Mouse (Mus musculus): ENCODE data around the gene Foxd3.

The Foxd3 gene

GRCm38 (mm10) chr4:99657831-99658470 is 1.9 kb downstream of the Foxd3 start:
- DNase-seq (ENCODE audit: low spot score) = no peak

DNA sequence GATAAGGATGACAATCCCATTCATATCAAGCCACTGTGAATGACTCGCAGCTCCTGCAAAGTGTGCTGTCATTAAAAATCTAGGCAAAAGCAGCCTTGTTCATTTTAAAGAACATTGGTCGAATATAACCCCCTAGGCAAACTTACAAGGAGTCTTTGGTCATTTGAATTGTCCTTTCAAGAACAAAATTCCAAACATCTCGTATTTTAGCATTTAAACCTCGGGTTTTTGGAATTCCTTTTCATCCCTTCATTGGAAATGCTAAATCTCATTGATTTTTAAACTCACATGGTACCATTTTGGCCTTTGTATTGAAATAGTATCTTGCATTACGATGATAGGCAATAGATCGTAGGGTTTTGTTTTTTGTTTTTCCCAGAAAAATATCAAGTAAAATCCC is 2.8 kb downstream of the Foxd3 start:
- no peak for DNase-seq (ENCODE audit: low spot score)

GRCm38 (mm10) chr4:99659361-99660072 is 3.4 kb downstream of the Foxd3 start:
- no peak for DNase-seq (ENCODE audit: low spot score)

DNA sequence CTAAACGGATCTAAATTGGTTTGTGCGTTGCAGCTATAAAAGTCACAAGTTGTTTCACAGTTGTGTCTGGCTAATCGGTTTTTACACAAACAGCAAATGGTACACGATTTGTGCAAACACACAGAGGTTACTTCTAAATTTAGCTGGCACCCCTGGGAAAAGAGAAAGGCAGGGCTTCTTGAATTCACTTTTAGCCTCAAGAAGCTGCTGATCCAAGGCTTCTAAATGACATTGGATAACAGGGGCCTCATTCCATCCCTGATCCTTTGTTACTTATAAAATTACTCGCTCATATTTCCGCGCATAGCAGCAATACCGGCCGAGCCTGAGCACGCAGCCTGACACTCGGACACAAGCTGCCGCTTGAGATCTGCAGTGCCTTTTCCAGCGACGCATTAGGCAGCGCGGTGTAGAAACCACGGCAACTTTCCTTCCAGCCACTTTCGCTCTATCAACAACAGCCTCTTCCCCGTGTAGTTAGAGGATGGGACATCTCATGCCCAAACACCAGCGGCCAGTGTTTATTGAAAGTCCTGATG is 4.0 kb downstream of the Foxd3 start:
- no peak for DNase-seq (ENCODE audit: low spot score)

DNA sequence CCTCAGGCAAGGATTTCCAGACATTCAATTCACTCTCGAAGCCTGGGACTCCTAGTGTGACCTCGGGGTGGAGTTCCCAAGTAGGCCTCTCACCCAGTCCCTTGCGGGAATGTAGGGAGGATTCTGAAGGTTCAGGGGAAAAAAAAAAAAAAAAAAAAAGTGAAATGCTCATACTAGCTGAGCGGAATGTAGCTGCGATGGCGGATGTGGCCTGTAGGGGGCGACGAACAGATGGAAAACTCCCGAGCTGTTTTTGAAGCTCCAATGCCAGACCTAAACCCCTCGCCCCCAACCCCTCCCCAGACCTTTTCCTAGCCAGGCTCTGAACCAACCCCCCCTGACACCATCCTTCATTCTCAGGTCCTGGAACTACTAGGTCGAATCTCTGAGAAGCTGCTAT is 4.9 kb downstream of the Foxd3 start:
- no peak for DNase-seq (ENCODE audit: low spot score)

- DNase-seq (ENCODE audit: low spot score) = no peak
These were observed 5.9 kb downstream of the Foxd3 start for GRCm38 (mm10) chr4:99661956-99662355.

- no peak for DNase-seq (ENCODE audit: low spot score)
These were observed 6.3 kb downstream of the Foxd3 start for GRCm38 (mm10) chr4:99662431-99662830.

- no peak for DNase-seq (ENCODE audit: low spot score)
These were observed 6.9 kb downstream of the Foxd3 start for GRCm38 (mm10) chr4:99662841-99663567.

GRCm38 (mm10) chr4:99663710-99664109 is 7.6 kb downstream of the Foxd3 start:
- no peak for DNase-seq (ENCODE audit: low spot score)

- DNase-seq (ENCODE audit: low spot score) = no peak
These were observed 14.2 kb downstream of the Foxd3 start for GRCm38 (mm10) chr4:99670203-99670851.

DNA sequence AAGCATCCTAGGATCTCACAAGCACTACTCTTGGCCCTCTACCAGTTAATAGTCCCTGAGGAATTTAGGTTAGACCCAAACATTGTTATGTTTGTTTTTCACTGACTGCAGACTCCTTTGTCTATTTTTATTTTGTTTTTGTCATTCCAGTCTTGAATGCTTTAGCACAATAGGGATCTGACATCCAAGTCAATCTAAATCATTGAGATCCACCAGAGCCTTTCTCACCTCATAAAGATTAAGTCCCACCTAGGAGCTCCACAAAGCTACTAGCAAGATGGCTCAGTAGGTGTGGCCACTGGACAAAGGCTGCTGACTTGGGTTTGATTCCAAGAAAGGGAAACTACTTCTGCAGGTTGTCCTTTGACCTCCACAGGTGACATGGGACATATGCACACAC is 19.1 kb downstream of the Foxd3 start:
- DNase-seq (ENCODE audit: low spot score) = no peak

DNA sequence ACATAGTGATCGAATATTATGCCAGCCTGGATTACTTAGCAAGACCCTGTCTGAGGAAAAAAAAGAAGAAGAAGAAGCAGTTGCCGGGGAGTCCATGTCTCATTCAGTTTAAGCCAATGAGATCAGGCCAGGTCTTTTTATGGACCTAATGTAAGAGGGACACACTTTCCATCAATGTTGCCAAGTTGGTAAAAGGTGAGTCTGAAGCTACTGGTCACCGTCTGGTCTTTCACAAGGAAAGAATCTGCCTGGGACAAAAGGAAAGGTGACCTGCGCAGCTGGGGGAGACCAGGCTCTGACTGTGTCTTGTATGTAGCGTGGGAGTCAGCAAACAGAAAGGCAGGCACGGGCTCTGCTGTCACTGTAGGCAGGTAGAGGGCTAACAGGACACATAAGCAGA is 27.8 kb downstream of the Foxd3 start:
- DNase-seq (ENCODE audit: low spot score) = no peak

DNA sequence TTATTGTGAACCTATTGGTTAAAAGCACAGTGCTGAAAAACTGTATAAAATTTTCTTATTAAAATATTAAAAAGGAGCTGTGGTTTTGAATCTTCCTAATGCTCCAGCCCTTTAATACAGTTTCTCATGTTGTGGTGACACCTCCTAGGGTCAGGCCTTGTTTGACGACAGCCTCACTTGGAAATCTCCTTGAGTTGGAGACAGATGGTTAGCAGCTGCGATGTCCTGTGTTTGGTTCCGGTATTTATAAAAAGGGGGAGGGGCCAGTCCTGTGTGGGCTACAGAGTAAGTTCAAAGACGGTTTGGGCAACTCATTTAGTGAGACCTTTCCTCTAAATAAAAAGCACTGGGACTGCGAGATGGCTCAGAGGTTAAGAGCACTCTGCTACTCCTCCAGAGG is 30.2 kb downstream of the Foxd3 start:
- no peak for DNase-seq (ENCODE audit: low spot score)

Data from ovary, postnatal 10 days (tissue).